ENCODE assay signal across 8 mouse cellular contexts in the genomic region with DNA sequence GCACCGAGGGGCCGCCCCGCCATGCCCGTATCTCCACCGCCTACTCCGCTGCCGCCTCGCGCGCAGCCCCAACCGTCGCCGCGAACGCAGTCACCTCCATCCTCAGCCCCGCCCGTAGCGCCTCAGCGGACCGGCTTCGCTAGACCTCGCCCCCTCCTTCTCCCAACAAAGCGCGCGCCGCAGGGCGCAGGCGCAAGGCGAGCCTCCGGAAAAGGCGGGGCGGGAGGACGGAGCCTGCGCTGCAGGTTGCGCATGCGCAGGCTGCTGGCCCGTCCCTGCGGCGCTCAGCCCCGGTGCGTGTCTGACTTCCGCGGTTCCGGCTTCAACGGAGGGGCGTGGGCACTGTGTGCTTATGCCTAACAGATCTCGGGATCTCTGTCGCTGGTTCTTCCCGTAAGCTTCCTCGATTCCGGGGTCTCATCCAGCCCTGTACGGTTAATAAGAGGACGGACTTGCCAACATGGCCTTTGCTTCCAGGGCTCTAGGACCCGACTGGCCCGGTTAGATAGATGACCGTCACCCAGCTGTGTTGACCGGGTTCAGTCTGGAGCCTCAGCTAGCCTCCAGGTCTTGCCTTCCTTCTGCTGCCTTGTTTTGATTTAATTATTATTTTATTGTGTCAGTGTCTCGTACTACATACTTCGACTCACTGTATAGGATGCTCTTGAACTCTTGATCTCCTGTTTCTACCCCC. TPM values are rescaled to one million over a fixed set of nuclear protein-coding genes. Genes with fewer than 3 reads are reported as not detected.
A peak's percentile ranks its signal among the peaks of the same experiment; 100 is the strongest.
DNase-seq lines count a peak whose midpoint lies in the region; ATAC-seq lines count a peak whose summit lies in the region.

Gene Gmcl1 (minus strand): TSS at position 201 of the 694 bp plus-strand sequence.

- WGBS in heart, embryonic 14.5 days, result under 1% methylated on average over 56 of the region's 59 CpGs
- WGBS in liver, embryonic 13.5 days (ENCODE audit: insufficient replicate concordance), result under 1% methylated on average over 58 of the region's 59 CpGs
- under 1% methylated on average over 59 of the region's 59 CpGs for WGBS in stomach, embryonic 16.5 days

- H3K27me3 ChIP-seq in heart, embryonic 14.5 days (ENCODE audit: control insufficient read depth, insufficient read depth, low read length), result no peaks in the 10 kb centered on the region
- no peaks in the 10 kb centered on the region for H3K27me3 ChIP-seq in liver, embryonic 13.5 days
- H3K27me3 ChIP-seq in stomach, embryonic 16.5 days (ENCODE audit: control insufficient read depth, insufficient read depth, low read length), result no peaks in the 10 kb centered on the region

- H3K9me3 ChIP-seq in heart, embryonic 14.5 days (ENCODE audit: control insufficient read depth, low read length), result no peaks in the 10 kb centered on the region
- H3K9me3 ChIP-seq in liver, embryonic 13.5 days (replicated peaks), result no peaks in the 10 kb centered on the region
- H3K9me3 ChIP-seq in stomach, embryonic 16.5 days (replicated peaks; ENCODE audit: control insufficient read depth, low read length), result no peaks in the 10 kb centered on the region

- peaks cover 2 to 17% of the 10 kb centered on the region in 2 experiments; a peak in 3 of 4 replicates for H3K4me1 ChIP-seq in heart, embryonic 14.5 days (ENCODE audit: control insufficient read depth in 2 of 2, insufficient read depth in 2 of 2, low read length in 2 of 2)
- peaks cover 37% of the 10 kb centered on the region for H3K4me1 ChIP-seq in liver, embryonic 13.5 days (replicated peaks)
- H3K4me1 ChIP-seq in stomach, embryonic 16.5 days (ENCODE audit: control insufficient read depth, insufficient read depth, low read length), result peaks cover 3% of the 10 kb centered on the region; the same call in 1 of the 2 replicates

- H3K9ac ChIP-seq in heart, embryonic 14.5 days (ENCODE audit: low read length), result peak within 1 kb of the TSS; percentile 88
- H3K9ac ChIP-seq in liver, embryonic 13.5 days, result peak within 1 kb of the TSS; percentile 94
- H3K9ac ChIP-seq in stomach, embryonic 16.5 days (ENCODE audit: low read length), result peak within 1 kb of the TSS; percentile 89

- no peaks in the 10 kb centered on the region for H3K36me3 ChIP-seq in heart, embryonic 14.5 days (ENCODE audit: control insufficient read depth, insufficient read depth, low read length)
- no peaks in the 10 kb centered on the region for H3K36me3 ChIP-seq in liver, embryonic 13.5 days
- H3K36me3 ChIP-seq in stomach, embryonic 16.5 days (ENCODE audit: control insufficient read depth, insufficient read depth, low read length), result no peaks in the 10 kb centered on the region

- peak within 1 kb of the TSS; percentile 38 to 76; a peak in 3 of 4 replicates for H3K27ac ChIP-seq in heart, embryonic 14.5 days (replicated peaks in 1 of 2; ENCODE audit: control insufficient read depth in 1 of 2, insufficient read depth in 1 of 2, low read depth in 2 of 2, low read length in 2 of 2)
- peak within 1 kb of the TSS; percentile 93 for H3K27ac ChIP-seq in liver, embryonic 13.5 days
- H3K27ac ChIP-seq in stomach, embryonic 16.5 days (ENCODE audit: low read length), result peak within 1 kb of the TSS; percentile 83

- peak; percentile 95 for DNase-seq in c-Kit-negative CD71-positive TER-119-positive erythroid progenitor cells, embryonic 14.5 days (ENCODE audit: low read depth, low spot score)
- DNase-seq in fibroblast of lung, adult 2 months (ENCODE audit: low read depth), result peak; percentile 89
- peak; percentile 95 for DNase-seq in kidney, postnatal 14 days
- peak; percentile 97 for DNase-seq in liver, embryonic 13.5 days
- peak; percentile 95 for DNase-seq in neural tube, embryonic 10.5 days (ENCODE audit: extremely low spot score, low spot score)

- H3K4me3 ChIP-seq in heart, embryonic 14.5 days (ENCODE audit: control insufficient read depth in 1 of 2, insufficient read depth in 1 of 2, low read depth in 1 of 2, low read length in 2 of 2), result peak within 1 kb of the TSS; percentile 76 to 95
- peak within 1 kb of the TSS; percentile 93 for H3K4me3 ChIP-seq in liver, embryonic 13.5 days (replicated peaks)
- H3K4me3 ChIP-seq in stomach, embryonic 16.5 days (replicated peaks; ENCODE audit: low read length), result peak within 1 kb of the TSS; percentile 90

- H3K4me2 ChIP-seq in heart, embryonic 14.5 days (ENCODE audit: low read length), result peak within 1 kb of the TSS; percentile 97
- peak within 1 kb of the TSS; percentile 100 for H3K4me2 ChIP-seq in liver, embryonic 13.5 days
- H3K4me2 ChIP-seq in stomach, embryonic 16.5 days (ENCODE audit: low read depth, low read length), result peak within 1 kb of the TSS; percentile 96

- ATAC-seq in CD4-positive, CD25-positive, alpha-beta regulatory T cell, adult 4 months, result peak; percentile 95
- ATAC-seq in heart, embryonic 14.5 days (ENCODE audit: insufficient number of reproducible peaks, insufficient read depth, low FRiP score, low read depth), result peak; percentile 90
- peak; percentile 95 for ATAC-seq in liver, embryonic 13.5 days (ENCODE audit: low read depth)
- peak; percentile 94 for ATAC-seq in stomach, embryonic 16.5 days (ENCODE audit: insufficient read depth, low FRiP score)

RNA-seq across cellular contexts. Expression of gene Gmcl1, which starts in this region (rescaled TPM):
- polyA plus RNA-seq in CD4-positive, CD25-positive, alpha-beta regulatory T cell, adult 4 months (2017; shearing (Covaris generic)), result 10 to 100 TPM; 10.7 to 15.5 TPM
- 18.9 and 19.8 TPM in 2 replicates for polyA plus RNA-seq in heart, embryonic 14.5 days (2014; fragmentation: Nextera tagmentation; extraction: Ambion mirVana)
- 8.9 and 10.3 TPM in 2 replicates for polyA plus RNA-seq in liver, embryonic 13.5 days (2015; fragmentation: Nextera tagmentation; extraction: Ambion mirVana)
- polyA plus RNA-seq in stomach, embryonic 16.5 days (2015; fragmentation: Nextera tagmentation; extraction: Ambion mirVana), result 20.0 and 20.4 TPM in 2 replicates

Comparison
In these comparisons a context has a peak if more than half of its experiments do, and no peak if none do; other contexts are left out.
1. Peak in every context shown above with its lines: DNase-seq, ATAC-seq, H3K4me3 ChIP-seq and H3K27ac ChIP-seq.